Mouse (Mus musculus): Measurements from ENCODE around the gene Mrpl54.
A peak's percentile ranks its signal among the peaks of the same experiment; 100 is the strongest.

Mrpl54 gene

GRCm38 (mm10) chr10:81266211-81267105, at the start of gene Mrpl54, which contains the start of gene Apba3:
Mrpl54 (minus strand) TSS chr10:81266934.
Apba3 (plus strand) TSS chr10:81266960.
- peak; percentile 99 for DNase-seq

DNA sequence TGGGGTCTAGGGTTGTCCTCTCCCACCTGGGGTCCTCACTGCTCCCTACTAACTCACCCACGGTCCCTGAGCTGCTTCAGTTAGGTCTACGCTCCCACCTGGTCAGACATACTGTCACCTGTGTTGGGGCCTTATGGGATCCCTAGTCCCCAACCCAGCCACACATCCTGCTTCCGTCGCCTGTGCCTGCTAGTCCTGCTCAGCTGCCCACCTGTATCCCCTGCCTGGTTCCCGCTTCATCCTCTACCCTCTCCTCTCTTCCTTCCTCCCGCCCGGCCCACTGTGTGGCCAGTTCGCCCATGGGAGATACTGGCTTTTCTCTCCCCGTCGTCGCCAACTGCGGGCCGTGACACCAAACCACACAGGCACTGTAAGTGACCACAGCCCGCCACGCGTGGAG, 48.9 kb upstream of the Mrpl54 start:
- DNase-seq = no peak

DNA sequence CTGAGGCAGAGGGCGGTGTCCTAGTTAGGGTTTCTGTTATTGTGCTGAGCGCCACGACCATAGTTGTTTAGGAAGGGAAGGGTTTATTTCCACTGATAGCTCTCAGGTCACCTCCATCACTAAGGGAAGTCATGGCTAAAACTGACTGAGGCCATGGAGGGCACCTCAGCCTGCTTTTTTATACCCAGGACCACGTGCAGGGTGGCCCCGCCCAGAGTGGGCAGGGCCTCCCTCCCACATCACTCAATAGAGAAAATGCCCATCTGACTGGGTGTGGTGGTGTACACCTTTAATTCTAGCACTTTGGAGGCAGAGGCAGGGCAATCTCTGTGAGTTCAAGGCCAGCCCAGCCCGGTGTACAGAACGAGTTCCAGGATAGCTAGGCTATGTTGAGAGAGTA, 47.5 kb upstream of the Mrpl54 start:
- DNase-seq = no peak

DNA sequence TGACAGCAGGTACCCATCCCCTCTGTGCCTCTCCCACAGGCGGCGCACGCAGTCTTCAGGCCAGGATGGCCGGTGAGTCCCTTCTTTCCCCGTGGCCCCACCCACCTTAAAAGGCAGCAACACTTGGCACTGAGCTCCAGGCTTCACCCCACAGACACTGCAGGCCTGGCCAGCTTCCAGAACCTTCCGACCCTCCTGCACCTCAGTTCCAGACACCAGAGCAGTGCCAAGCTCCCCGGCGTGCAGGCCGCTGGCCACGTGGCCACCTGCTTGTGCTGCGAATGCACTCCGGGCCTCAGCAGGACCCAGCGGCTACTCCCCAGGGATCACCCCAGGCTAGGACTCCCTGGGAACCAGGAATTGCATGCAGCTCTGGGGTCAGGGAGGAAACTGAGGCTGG, 46.8 kb upstream of the Mrpl54 start:
- no peak for DNase-seq

DNA sequence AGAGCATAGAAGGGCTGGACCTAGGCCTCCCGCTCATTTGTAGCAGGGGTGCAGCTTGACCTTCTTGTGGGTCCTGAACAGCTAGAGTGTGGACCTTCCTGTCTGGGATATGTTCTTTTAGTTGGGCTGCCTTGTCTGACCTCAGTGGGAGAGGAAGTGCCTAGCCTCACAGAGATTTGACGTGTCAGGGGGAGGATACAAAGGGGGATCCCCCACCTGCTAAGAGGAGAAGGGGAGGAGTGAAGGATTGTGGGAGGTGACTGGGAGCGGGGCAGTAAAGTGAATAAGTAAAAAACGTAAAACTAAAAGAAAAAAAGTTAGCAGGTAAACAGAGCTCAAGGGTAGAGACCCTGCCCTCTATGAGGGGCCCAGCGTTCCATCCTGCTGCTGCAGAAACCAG, 42.8 kb upstream of the Mrpl54 start:
- DNase-seq = no peak

DNA sequence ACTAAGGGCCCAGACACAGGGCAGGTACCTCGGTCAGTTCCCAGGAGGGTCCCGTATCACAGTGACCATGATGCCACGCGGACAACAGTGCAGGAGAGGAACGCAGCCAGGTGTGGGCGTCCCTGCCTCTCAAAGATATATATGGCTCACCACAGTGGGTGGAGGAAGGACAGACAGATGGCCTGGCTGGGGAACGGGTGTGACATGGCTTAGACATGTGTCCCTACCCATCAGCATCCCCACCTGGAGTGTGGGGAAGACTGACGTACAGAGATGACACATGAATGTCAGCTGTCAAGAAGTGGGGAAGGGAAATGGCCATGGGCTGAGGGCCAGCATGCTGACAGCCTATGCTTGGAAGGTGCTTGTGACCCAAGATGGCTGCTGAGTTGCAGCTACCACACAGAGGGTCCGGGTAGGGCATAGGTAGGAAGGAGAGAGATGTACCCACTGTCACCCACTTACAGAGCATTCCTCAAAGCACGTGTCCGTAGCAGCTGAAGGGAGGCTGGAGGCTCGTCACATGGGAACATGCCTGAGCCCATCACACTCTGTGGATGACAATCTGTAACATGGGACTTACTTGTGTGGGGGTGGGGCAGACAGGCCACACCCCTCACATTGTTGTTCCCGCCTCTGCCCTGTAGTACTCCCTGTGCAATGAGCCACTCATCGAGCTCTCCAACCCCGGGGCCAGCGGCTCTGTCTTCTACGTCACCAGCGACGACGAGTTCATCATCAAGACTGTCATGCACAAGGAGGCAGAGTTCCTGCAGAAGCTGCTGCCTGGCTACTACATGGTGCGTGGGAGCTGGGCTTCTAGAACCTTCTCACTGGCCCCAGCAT, 40.3 kb upstream of the Mrpl54 start:
- DNase-seq = no peak

DNA sequence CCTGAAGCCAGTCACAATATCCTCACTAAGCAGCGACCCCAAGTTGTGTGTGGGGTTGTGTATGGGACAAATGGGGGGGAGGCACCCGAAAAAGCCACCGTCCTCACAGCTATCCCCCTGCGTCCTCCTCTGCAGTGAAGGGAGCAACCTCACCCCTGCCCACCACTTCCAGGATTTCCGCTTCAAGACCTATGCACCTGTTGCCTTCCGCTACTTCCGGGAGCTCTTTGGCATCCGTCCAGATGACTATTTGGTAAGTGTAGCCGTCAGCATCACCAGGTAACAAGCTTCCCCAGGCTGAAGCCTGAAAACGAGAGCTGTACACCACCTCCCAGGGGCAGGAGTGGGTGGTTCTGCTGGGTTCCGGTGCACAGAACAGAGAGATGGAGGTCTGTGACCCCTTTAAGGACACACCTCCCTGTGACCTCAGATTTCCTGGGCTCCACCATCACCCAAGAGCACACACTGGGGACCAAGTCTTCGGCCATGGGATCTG, 39.5 kb upstream of the Mrpl54 start:
- DNase-seq = no peak

DNA sequence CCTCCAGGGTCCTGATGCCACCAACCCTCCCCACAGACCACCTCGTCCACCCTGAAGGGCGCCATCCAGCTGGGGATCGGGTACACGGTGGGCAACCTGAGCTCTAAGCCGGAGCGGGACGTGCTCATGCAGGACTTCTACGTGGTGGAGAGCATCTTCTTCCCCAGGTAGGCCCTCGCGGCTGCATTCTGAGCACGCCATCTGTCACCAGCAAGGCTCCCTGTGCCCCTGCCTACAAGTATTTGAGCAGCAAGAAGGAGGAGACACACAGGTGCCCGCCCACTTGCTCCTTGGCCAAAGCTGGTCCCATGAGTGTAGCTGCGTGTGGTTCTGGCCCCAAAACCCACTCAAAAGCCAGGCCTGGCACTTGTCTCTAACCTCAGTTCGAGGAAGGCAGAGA, 38.9 kb upstream of the Mrpl54 start:
- no peak for DNase-seq

- DNase-seq = peak; percentile 83
Measured at GRCm38 (mm10) chr10:81304597-81305238, 38.0 kb upstream of the Mrpl54 start.

DNA sequence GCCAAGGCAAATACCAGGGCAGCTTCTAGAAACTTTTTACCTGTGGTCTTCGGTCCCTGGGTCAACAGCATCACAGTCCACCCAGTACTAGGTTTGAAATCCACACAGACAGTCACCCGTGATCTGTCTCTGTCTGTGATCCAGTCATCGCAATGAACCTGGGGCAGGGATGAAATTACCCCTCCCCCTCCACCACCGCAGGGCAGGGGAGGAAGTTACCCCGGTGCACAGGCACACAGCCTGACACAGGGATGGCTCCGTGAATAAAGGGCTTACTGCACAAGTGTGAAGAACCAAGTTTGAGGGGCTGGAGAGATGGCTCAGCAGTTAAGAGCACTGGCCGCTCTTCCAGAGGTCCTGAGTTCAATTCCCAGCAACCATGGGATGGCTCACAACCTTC, 37.0 kb upstream of the Mrpl54 start:
- peak; percentile 73 for DNase-seq

GRCm38 (mm10) chr10:81303258-81303657, 36.5 kb upstream of the Mrpl54 start:
- DNase-seq = peak; percentile 51

- peak; percentile 53 for DNase-seq
Measured at GRCm38 (mm10) chr10:81302781-81303218, 36.1 kb upstream of the Mrpl54 start.

GRCm38 (mm10) chr10:81302288-81302687, 35.6 kb upstream of the Mrpl54 start:
- no peak for DNase-seq

DNA sequence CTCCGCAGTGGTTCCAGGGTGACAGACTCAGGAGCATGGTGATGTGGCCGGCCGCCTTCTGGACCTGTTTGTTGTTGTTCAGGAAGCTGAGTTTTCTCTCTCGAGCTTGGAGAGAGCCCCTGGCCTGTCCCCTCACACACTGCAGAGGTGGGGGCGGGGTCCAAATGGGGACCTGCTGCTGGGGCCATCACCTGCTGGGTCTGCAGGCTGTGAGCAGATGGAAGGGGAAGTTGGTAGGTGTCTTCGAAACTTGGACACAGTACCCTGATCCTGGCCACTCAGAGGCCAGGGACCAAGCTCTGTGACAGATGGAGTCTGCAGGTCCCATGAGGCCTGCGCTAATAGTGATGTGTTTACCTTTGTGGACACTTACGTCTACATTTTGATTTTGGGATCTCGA, 34.6 kb upstream of the Mrpl54 start:
- no peak for DNase-seq

- no peak for DNase-seq
Measured at GRCm38 (mm10) chr10:81300352-81300907, 33.7 kb upstream of the Mrpl54 start.

GRCm38 (mm10) chr10:81299585-81300351, 33.0 kb upstream of the Mrpl54 start:
- no peak for DNase-seq

DNA sequence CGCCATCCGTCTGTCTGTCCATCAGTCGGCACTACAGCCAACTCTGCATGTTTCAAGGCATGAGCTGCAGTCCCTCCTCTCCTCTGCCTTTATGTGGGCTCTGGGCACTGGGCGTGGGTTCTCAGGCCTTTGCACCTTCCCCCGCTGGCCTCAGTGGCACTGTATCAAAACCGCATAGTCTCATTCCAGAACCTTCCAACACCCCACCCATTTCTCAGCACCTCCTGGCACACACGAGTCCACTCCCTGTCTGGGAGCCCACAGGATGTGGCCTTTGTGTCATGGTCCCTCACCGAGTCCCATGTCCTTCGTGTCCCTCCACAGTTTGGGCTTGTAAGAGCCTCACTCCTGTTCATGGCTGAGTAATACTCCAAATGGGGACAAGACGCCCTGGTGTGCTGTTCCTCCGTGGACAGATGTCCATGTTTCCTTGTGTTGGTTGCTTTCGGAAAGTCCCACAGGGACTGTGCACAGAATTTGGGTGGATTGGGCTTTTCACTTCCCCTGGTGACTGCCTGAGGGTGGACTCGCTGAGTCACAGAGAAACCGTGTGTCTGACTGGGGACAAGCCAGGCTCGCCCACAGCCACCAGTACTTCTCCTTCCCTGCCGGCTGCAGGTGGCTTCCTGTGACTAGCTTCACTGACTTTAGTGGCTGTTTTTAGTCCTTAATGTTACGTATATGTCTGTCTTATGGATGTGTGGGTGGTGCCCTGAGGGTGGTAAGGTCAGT, 31.8 kb upstream of the Mrpl54 start:
- peak; percentile 67 for DNase-seq

- peak; percentile 72 for DNase-seq
Measured at GRCm38 (mm10) chr10:81297845-81298244, 31.1 kb upstream of the Mrpl54 start.

GRCm38 (mm10) chr10:81297246-81297645, 30.5 kb upstream of the Mrpl54 start:
- peak; percentile 78 for DNase-seq

GRCm38 (mm10) chr10:81295185-81295584, 28.5 kb upstream of the Mrpl54 start:
- no peak for DNase-seq

DNA sequence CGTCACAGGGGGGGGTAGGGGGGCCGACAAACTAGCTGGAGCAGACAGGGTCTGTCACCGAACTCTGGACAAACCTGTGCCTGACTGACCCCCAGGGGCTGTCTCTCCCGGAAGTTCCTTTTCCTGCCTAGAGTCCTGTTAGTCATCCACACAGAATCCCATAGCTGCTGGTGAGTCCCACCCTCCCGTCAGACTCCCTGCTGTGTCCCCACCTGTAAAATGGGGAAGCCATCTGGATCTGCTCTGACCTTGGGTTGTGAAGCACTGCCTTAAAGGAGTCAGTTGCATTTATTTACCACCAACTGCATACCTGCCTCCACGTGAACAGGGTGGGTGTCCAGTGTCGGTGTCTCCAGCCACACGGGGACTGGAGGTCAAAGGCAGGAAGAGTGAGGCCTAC, 27.7 kb upstream of the Mrpl54 start:
- no peak for DNase-seq

Data from thymus, postnatal 4 days (tissue).